Mouse (Mus musculus) heart, adult 2 months (tissue): ENCODE measurements around the gene Wwc1. TPM values are rescaled to one million over a fixed set of nuclear protein-coding genes. Genes with fewer than 3 reads are reported as not detected.

Experiments
- DNase-seq, 2 experiments: peaks; one replicate each; pipeline ENCODE4 v3.0.0; 2021
- H3K27ac ChIP-seq: fragments of 200-600 bp; 2 replicates; pipeline ENCODE4 v1.8.1; 2022
- H3K27me3 ChIP-seq: fragments of 200-500 bp; 2 replicates; pipeline ENCODE4 v1.6.1; 2012; ENCODE audit warnings: mild to moderate bottlenecking, low read length, inconsistent platforms, mixed read lengths; ENCODE audit not compliant: control insufficient read depth, insufficient read depth
- H3K36me3 ChIP-seq: fragments of 200-500 bp; 2 replicates; pipeline ENCODE4 v1.6.1; 2012; ENCODE audit warnings: low read length, inconsistent platforms; ENCODE audit not compliant: control insufficient read depth, insufficient read depth
- H3K4me1 ChIP-seq: fragments of 200-500 bp; 2 replicates; pipeline ENCODE4 v1.6.1; 2011; ENCODE audit warnings: low read length; ENCODE audit not compliant: control insufficient read depth, insufficient read depth
- H3K4me3 ChIP-seq: fragments of 200-600 bp; 2 replicates; pipeline ENCODE4 v1.8.1; 2022
- H3K79me2 ChIP-seq: fragments of 200-500 bp; replicated peaks from 2 replicates; pipeline ENCODE4 v1.6.1; 2012; ENCODE audit warnings: mild to moderate bottlenecking, inconsistent platforms, low read length, moderate library complexity, mixed read lengths; ENCODE audit not compliant: control insufficient read depth, insufficient read depth
- H3K9ac ChIP-seq: fragments of 200-500 bp; 2 replicates; pipeline ENCODE4 v1.6.1; 2012; ENCODE audit warnings: low read depth, mild to moderate bottlenecking, control low read depth, inconsistent platforms, low read length, mixed read lengths
- CTCF ChIP-seq: fragments of 200-600 bp; IDR thresholded peaks from 2 replicates; pipeline ENCODE4 v1.8.1; 2022; ENCODE audit warnings: antibody characterized with exemption, mild to moderate bottlenecking, moderate library complexity
- EP300 ChIP-seq: fragments of 200-500 bp; IDR thresholded peaks from 2 replicates; pipeline ENCODE4 v1.6.1; 2011; ENCODE audit warnings: low read depth, low read length, control low read depth; ENCODE audit not compliant: insufficient read depth
- POLR2A ChIP-seq: fragments of 200-500 bp; IDR thresholded peaks from 2 replicates; pipeline ENCODE4 v1.6.1; 2011; ENCODE audit warnings: mild to moderate bottlenecking, low read depth, low read length, control low read depth; ENCODE audit not compliant: insufficient read depth
- WGBS: fragments of 180-500 bp; shearing (Covaris S2); methylation state at CpG from one replicate; pipeline ENCODE4 v1.1.7; 2018; 5-methylcytosine and 5-hydroxymethylcytosine counted together
- intact Hi-C: fragments of 180-260 bp; cut with DNase I; formaldehyde crosslinking; loops from one replicate; pipeline ENCODE4 v1.15.1; 2025
- polyA plus RNA-seq: library from polyadenylated mRNA; depleted of rRNA; stranded (reverse); fragments of >200 nt; gene quantifications from 2 replicates; pipeline ENCODE4 v1.2.3, GENCODE M21; 2012
- total RNA-seq, 2 experiments: library from RNA; stranded (reverse); gene quantifications; 2 replicates each; pipeline ENCODE4 v1.2.3; 2021

Gene Wwc1
- total and polyA plus RNA-seq, 3 experiments: 0.84 to 2.1 (median 1.1) TPM

- Histone ChIP-seq H3K79me2 (no peaks in the 10 kb centered on the region), H3K4me3 (no peak overlapping the region), H3K27me3 (no peaks in the 10 kb centered on the region), H3K4me1 (no peaks in the 10 kb centered on the region), H3K27ac (no peak overlapping the region), H3K36me3 (no peaks in the 10 kb centered on the region), H3K9ac (no peak overlapping the region)
- WGBS: 47% methylated on average over 3 of the region's 3 CpGs
- TF ChIP-seq EP300: no peak
- TF ChIP-seq POLR2A: no peak
- no peak for TF ChIP-seq CTCF
- intact Hi-C loops: no loop called here
- DNase-seq: no peak
Measured at GRCm38 (mm10) chr11:35955572-35955971, 24.8 kb downstream of the Wwc1 start.

DNA sequence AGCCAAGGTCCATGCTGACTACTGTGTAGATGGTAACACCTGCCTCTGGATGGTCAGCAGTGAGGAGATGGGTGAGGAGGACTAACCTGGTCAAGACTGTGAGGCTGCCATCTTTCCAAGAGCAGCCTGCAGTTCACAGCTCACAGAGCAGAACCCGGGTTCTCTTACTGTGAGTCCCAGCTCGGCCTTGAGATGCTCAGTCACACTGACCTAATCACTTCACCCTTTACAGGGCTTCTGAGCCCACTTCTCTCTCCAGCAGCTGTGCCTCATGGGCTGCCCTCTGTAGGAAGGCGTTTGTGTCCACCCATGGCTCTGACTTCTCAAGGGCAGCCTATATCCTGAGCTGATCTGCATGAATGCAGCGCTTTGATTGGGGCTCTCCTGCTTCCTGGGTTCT, 27.1 kb downstream of the Wwc1 start:
- H3K4me1 ChIP-seq: no peaks in the 10 kb centered on the region
- WGBS: 87% methylated on average over 4 of the region's 4 CpGs
- no peaks in the 10 kb centered on the region for H3K36me3 ChIP-seq
- H3K4me3 ChIP-seq: no peak overlapping the region
- DNase-seq: no peak
- H3K27me3 ChIP-seq: no peaks in the 10 kb centered on the region
- no peak overlapping the region for H3K27ac ChIP-seq
- no peak overlapping the region for H3K9ac ChIP-seq
- no peaks in the 10 kb centered on the region for H3K79me2 ChIP-seq
- intact Hi-C loops: no loop called here
- no peak for TF ChIP-seq POLR2A
- no peak for TF ChIP-seq CTCF
- TF ChIP-seq EP300: no peak

- intact Hi-C loops: no loop called here
- Histone ChIP-seq H3K4me1 (no peaks in the 10 kb centered on the region), H3K36me3 (no peaks in the 10 kb centered on the region), H3K79me2 (no peaks in the 10 kb centered on the region), H3K27me3 (no peaks in the 10 kb centered on the region), H3K4me3 (no peak overlapping the region), H3K9ac (no peak overlapping the region), H3K27ac (no peak overlapping the region)
- DNase-seq: no peak
- TF ChIP-seq EP300 (no peak), CTCF (no peak), POLR2A (no peak)
- 56% methylated on average over 4 of the region's 4 CpGs for WGBS
Measured at GRCm38 (mm10) chr11:35951727-35952065, 28.6 kb downstream of the Wwc1 start.

DNA sequence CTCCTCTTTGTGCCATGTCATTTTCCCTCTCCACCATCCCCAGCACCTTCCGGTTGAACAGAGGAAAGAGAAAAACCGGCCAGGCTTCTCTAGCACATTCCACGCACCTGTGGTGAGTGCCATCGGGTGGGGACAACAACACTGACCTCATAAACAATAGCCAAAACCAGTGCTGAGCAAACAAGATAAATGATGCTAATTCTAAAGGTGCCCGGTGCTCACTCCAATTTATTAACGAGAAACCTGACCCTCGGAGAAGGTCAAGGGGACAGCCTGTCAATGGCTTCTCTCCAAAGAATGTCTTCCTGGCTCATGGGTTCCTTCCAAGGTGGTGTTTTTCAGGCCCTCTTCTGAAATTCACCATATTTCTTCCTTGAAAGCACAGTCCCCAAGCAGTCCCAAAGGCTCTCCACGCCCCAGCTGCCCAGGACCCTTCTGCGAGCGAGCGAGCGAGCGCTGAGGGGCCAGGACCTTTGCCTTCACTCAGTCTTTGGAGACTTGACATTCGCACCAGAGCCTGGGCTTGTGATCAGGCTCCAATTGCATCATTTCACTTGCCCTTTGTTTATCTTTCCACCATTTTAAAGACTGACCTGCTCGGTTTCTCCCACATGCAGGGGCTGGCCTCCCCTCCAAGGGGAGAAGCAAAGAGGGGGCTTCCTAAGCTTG, 29.1 kb downstream of the Wwc1 start:
- intact Hi-C loops: no loop called here
- Histone ChIP-seq H3K4me1 (no peaks in the 10 kb centered on the region), H3K79me2 (no peaks in the 10 kb centered on the region), H3K27ac (no peak overlapping the region), H3K9ac (no peak overlapping the region), H3K4me3 (no peak overlapping the region), H3K27me3 (no peaks in the 10 kb centered on the region), H3K36me3 (no peaks in the 10 kb centered on the region)
- TF ChIP-seq EP300 (no peak), CTCF (no peak), POLR2A (no peak)
- no peak for DNase-seq
- 79% methylated on average over 15 of the region's 15 CpGs for WGBS

DNA sequence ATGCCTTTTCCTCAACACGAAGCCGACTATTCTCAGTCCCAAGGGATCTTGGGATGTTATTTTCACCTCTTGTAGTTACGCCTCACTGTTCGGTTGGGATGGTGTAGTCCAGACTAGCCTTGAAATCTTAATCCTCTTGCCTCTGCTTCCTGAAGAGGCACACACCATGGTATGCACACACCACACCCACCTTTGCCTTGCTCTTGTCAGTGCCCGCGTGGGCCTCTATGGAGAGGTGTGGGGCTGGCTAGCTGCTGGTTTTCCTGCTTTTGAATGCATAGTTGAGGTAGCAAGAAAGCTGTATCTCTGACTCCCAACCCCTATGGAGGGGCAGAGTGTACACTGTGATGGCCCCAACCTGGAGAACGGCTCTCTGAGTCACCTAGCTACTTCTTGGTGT, 29.9 kb downstream of the Wwc1 start:
- Histone ChIP-seq H3K4me1 (no peaks in the 10 kb centered on the region), H3K9ac (no peak overlapping the region), H3K4me3 (no peak overlapping the region), H3K36me3 (no peaks in the 10 kb centered on the region), H3K27me3 (no peaks in the 10 kb centered on the region), H3K27ac (no peak overlapping the region), H3K79me2 (no peaks in the 10 kb centered on the region)
- intact Hi-C loops: no loop called here
- WGBS: 62% methylated on average over 7 of the region's 7 CpGs
- TF ChIP-seq CTCF (no peak), EP300 (no peak), POLR2A (no peak)
- no peak for DNase-seq

GRCm38 (mm10) chr11:35950011-35950410, 30.3 kb downstream of the Wwc1 start:
- no peak for DNase-seq
- Histone ChIP-seq H3K4me3 (no peak overlapping the region), H3K27me3 (no peaks in the 10 kb centered on the region), H3K36me3 (no peaks in the 10 kb centered on the region), H3K4me1 (no peaks in the 10 kb centered on the region), H3K27ac (no peak overlapping the region), H3K79me2 (no peaks in the 10 kb centered on the region), H3K9ac (no peak overlapping the region)
- no peak for TF ChIP-seq CTCF
- TF ChIP-seq EP300: no peak
- no peak for TF ChIP-seq POLR2A
- intact Hi-C loops: no loop called here
- 67% methylated on average over 3 of the region's 3 CpGs for WGBS

DNA sequence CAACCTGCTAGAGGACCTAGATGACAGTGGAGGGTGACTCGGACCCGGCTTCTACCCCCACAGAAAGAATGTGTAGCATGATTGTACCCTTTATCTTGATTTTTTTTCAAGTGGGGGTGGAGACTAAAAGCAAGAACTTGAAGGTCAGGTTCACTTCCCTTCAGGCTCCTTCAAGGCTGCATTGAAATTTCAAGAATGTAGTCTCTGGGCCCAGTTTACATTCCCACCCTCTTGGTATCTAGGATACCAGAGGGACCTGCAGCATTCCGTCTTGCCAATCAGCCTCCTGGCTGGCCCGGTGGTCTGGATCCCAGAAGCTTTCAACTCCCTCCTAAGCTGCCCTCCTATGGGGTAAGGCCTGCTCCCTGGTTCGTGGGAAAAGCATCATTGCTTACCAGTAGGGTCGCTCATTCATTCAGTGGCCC, 31.9 kb downstream of the Wwc1 start:
- DNase-seq: no peak
- Histone ChIP-seq H3K9ac (no peak overlapping the region), H3K4me1 (no peaks in the 10 kb centered on the region), H3K4me3 (no peak overlapping the region), H3K27ac (no peak overlapping the region), H3K36me3 (no peaks in the 10 kb centered on the region), H3K79me2 (no peaks in the 10 kb centered on the region), H3K27me3 (no peaks in the 10 kb centered on the region)
- 36% methylated on average over 6 of the region's 6 CpGs for WGBS
- intact Hi-C loops: no loop called here
- TF ChIP-seq CTCF: no peak
- TF ChIP-seq EP300: no peak
- no peak for TF ChIP-seq POLR2A
